Mouse (Mus musculus): Measurements from ENCODE around the gene Dap. TPM values are rescaled to one million over a fixed set of nuclear protein-coding genes. Genes with fewer than 3 reads are reported as not detected.

Gene Dap
- polyA plus RNA-seq (2012; ENCODE audit: low replicate concordance), result 37.8 and 86.8 TPM in 2 replicates

DNA sequence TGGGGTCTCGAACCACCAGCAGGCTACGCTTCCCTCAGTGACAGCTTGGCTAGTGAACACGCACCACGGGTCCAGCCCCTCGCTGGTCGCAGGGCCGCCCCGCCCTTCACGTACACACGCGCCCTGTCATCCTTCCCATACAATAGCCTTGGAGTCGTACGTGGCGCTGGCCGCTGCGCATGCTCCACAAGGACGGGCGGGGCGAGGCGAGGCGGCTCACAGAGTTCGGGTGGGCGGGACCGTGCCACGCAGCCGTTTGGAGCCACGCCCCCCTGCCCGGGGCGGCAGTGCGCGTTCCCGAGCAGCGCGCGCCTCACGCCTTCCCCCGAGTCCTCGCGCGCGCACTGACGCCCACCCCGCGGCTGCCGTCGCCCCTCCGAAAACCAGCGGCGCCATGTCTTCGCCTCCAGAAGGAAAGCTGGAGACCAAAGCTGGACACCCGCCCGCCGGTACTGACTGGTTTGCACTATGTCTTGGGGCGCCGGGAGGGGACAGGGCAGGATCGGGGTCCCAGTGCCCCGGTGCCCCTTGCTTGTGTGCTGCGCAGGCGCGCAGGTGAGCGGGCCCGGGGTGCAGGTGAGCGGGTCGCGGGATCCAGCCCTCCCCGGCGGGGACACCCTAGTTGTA, at the start of gene Dap:
TSS of gene Dap (plus strand) at position 180 of the 627 bp plus-strand sequence.

Other genes with a start within 250 kb of the Dap start
- gene Ankrd33b, start 143.4 kb downstream of the Dap start, polyA plus RNA-seq (2012; ENCODE audit: low replicate concordance), result 0.75 and 2.6 TPM in 2 replicates
- 1.3 TPM in 2 replicates for gene Ropn1l, start 229.4 kb downstream of the Dap start, polyA plus RNA-seq (2012; ENCODE audit: low replicate concordance)

Measured in leukemia stem cell, adult 10-12 weeks (primary cell).